Mouse (Mus musculus) limb, embryonic 11.5 days (tissue): ENCODE measurements around the gene Bicral. TPM values are rescaled to one million over a fixed set of nuclear protein-coding genes. Genes with fewer than 3 reads are reported as not detected.

ENCODE experiments used
- ATAC-seq: fragments of 200-750 bp; cut with Nextera tagmentation; 2 replicates; pipeline ENCODE4 v1.8.0; 2017; ENCODE audit warnings: low read depth; ENCODE audit not compliant: insufficient number of reproducible peaks, low FRiP score, low TSS enrichment
- DNase-seq: peaks from one replicate; pipeline ENCODE4 v3.0.0-alpha.2; 2015; ENCODE audit warnings: low spot score
- H3K27ac ChIP-seq: fragments of 300-500 bp; sonication (generic); replicated peaks from 2 replicates; pipeline ENCODE4 v1.5.1; 2014; ENCODE audit warnings: low read depth, mild to moderate bottlenecking, low read length
- H3K27me3 ChIP-seq: fragments of 300-500 bp; sonication (generic); 2 replicates; pipeline ENCODE4 v1.6.1; 2014; ENCODE audit warnings: mild to moderate bottlenecking, low read length, mixed read lengths; ENCODE audit not compliant: control insufficient read depth, insufficient read depth
- H3K36me3 ChIP-seq: fragments of 300-500 bp; sonication (generic); 2 replicates; pipeline ENCODE4 v1.6.1; 2014; ENCODE audit warnings: mild to moderate bottlenecking, low read length, moderate library complexity, mixed read lengths; ENCODE audit not compliant: control insufficient read depth, insufficient read depth
- H3K4me1 ChIP-seq: fragments of 300-500 bp; sonication (generic); 2 replicates; pipeline ENCODE4 v1.6.1; 2014; ENCODE audit warnings: low read length, mixed read lengths; ENCODE audit not compliant: control insufficient read depth, insufficient read depth
- H3K4me2 ChIP-seq: fragments of 300-500 bp; sonication (generic); 2 replicates; pipeline ENCODE4 v1.6.1; 2014; ENCODE audit warnings: low read depth, mild to moderate bottlenecking, moderate library complexity; ENCODE audit not compliant: severe bottlenecking
- H3K4me3 ChIP-seq: fragments of 300-500 bp; sonication (generic); 2 replicates; pipeline ENCODE4 v1.5.1; 2014; ENCODE audit warnings: low read depth, low read length
- H3K9ac ChIP-seq: fragments of 300-500 bp; sonication (generic); 2 replicates; pipeline ENCODE4 v1.6.1; 2014; ENCODE audit warnings: mild to moderate bottlenecking, low read length
- H3K9me3 ChIP-seq: fragments of 300-500 bp; sonication (generic); 2 replicates; pipeline ENCODE4 v1.6.1; 2016; ENCODE audit warnings: low read length; ENCODE audit not compliant: control insufficient read depth
- whole genome bisulfite sequencing: fragments of 180-500 bp; shearing (Covaris S2); extraction: QIAGEN DNeasy Blood & Tissue Kit; methylation state at CpG from one replicate; pipeline ENCODE4 v1.1.7; 2014; 5-methylcytosine and 5-hydroxymethylcytosine counted together
- polyA plus RNA-seq: library from polyadenylated mRNA; unstranded; fragments of >200 nt; fragmentation: Nextera tagmentation; extraction: Ambion mirVana; gene quantifications from 2 replicates; pipeline ENCODE4 v1.2.1, GENCODE M21; 2014

The Bicral gene
- polyA plus RNA-seq, 1 experiment from 2014 or later: 4.6 TPM

- Histone ChIP-seq H3K9ac (no peak overlapping the region), H3K9me3 (no peaks in the 10 kb centered on the region), H3K4me2 (no peak overlapping the region), H3K4me1 (0 out of 2 replicates have a peak, but pooled peaks cover 6% of the 10 kb centered on the region), H3K27ac (no peak overlapping the region), H3K4me3 (no peak overlapping the region), H3K36me3 (peaks cover 25% of the 10 kb centered on the region), H3K27me3 (no peaks in the 10 kb centered on the region)
- DNase-seq (no peak), ATAC-seq (no peak)
- WGBS: 48% methylated on average over 2 of the region's 2 CpGs
Observed at GRCm38 (mm10) chr17:46774131-46774472, 84.2 kb downstream of the Bicral start.

GRCm38 (mm10) chr17:46773278-46774130, 84.8 kb downstream of the Bicral start:
- H3K9me3 ChIP-seq: no peaks in the 10 kb centered on the region
- ATAC-seq: no peak
- DNase-seq: peak; percentile 39
- peak overlapping the region; percentile 79 for H3K9ac ChIP-seq
- H3K36me3 ChIP-seq: peaks cover 19% of the 10 kb centered on the region
- H3K27ac ChIP-seq: no peak overlapping the region
- H3K4me1 ChIP-seq: 0 out of 2 replicates have a peak, but pooled peaks cover 6% of the 10 kb centered on the region
- peak overlapping the region; percentile 85 for H3K4me3 ChIP-seq
- peak overlapping the region; percentile 88 for H3K4me2 ChIP-seq
- no peaks in the 10 kb centered on the region for H3K27me3 ChIP-seq
- 11% methylated on average over 19 of the region's 20 CpGs for WGBS

GRCm38 (mm10) chr17:46772404-46773277, 85.6 kb downstream of the Bicral start, which contains the start of gene 2310039H08Rik:
Gene 2310039H08Rik, plus strand, starts transcription at chr17:46772635.
- ATAC-seq: peak; percentile 77
- DNase-seq: peak; percentile 85
- Histone ChIP-seq H3K27me3 (no peaks in the 10 kb centered on the region), H3K9me3 (no peaks in the 10 kb centered on the region), H3K4me2 (peak within 1 kb of the TSS; percentile 88), H3K4me3 (peak within 1 kb of the TSS; percentile 85), H3K27ac (peak within 1 kb of the TSS; percentile 70), H3K9ac (peak within 1 kb of the TSS; percentile 79), H3K4me1 (peaks cover 11% of the 10 kb centered on the region; the same call in 1 of the 2 replicates), H3K36me3 (peaks cover 12% of the 10 kb centered on the region)
- WGBS: under 1% methylated on average over 50 of the region's 50 CpGs

GRCm38 (mm10) chr17:46772038-46772403, 86.3 kb downstream of the Bicral start:
- peaks cover 11% of the 10 kb centered on the region; the same call in 1 of the 2 replicates for H3K4me1 ChIP-seq
- H3K9ac ChIP-seq: peak overlapping the region; percentile 41; the same call in 1 of the 2 replicates
- DNase-seq (no peak), ATAC-seq (no peak)
- H3K27ac ChIP-seq: no peak overlapping the region
- no peaks in the 10 kb centered on the region for H3K9me3 ChIP-seq
- WGBS: 12% methylated on average over 5 of the region's 5 CpGs
- peaks cover 8% of the 10 kb centered on the region for H3K36me3 ChIP-seq
- H3K27me3 ChIP-seq: no peaks in the 10 kb centered on the region
- peak overlapping the region; percentile 85 for H3K4me3 ChIP-seq
- peak overlapping the region; percentile 88 for H3K4me2 ChIP-seq

- no peak overlapping the region for H3K9ac ChIP-seq
- H3K4me2 ChIP-seq: peak overlapping the region; percentile 88
- H3K36me3 ChIP-seq: peaks cover 8% of the 10 kb centered on the region
- WGBS: 64% methylated on average over 17 of the region's 17 CpGs
- DNase-seq (no peak), ATAC-seq (no peak)
- no peak overlapping the region for H3K27ac ChIP-seq
- no peaks in the 10 kb centered on the region for H3K27me3 ChIP-seq
- H3K9me3 ChIP-seq: no peaks in the 10 kb centered on the region
- H3K4me1 ChIP-seq: peaks cover 11% of the 10 kb centered on the region; the same call in 1 of the 2 replicates
- peak overlapping the region; percentile 85 for H3K4me3 ChIP-seq
Observed at GRCm38 (mm10) chr17:46771616-46772015, 86.7 kb downstream of the Bicral start.

- H3K27me3 ChIP-seq: no peaks in the 10 kb centered on the region
- ATAC-seq (no peak), DNase-seq (no peak)
- no peak overlapping the region for H3K9ac ChIP-seq
- no peaks in the 10 kb centered on the region for H3K9me3 ChIP-seq
- no peak overlapping the region for H3K4me3 ChIP-seq
- no peak overlapping the region for H3K4me2 ChIP-seq
- peaks cover 4% of the 10 kb centered on the region for H3K36me3 ChIP-seq
- no peak overlapping the region for H3K27ac ChIP-seq
- H3K4me1 ChIP-seq: peaks cover 11% of the 10 kb centered on the region; the same call in 1 of the 2 replicates
- WGBS: 77% methylated on average over 4 of the region's 4 CpGs
Observed at GRCm38 (mm10) chr17:46771025-46771424, 87.3 kb downstream of the Bicral start.

GRCm38 (mm10) chr17:46770546-46770945, 87.7 kb downstream of the Bicral start:
- peaks cover 11% of the 10 kb centered on the region; the same call in 1 of the 2 replicates for H3K4me1 ChIP-seq
- H3K27me3 ChIP-seq: no peaks in the 10 kb centered on the region
- WGBS: 92% methylated on average over 11 of the region's 11 CpGs
- H3K4me3 ChIP-seq: no peak overlapping the region
- H3K36me3 ChIP-seq: 0 out of 2 replicates have a peak, but pooled peaks cover 2% of the 10 kb centered on the region
- DNase-seq (no peak), ATAC-seq (no peak)
- H3K9ac ChIP-seq: no peak overlapping the region
- H3K27ac ChIP-seq: no peak overlapping the region
- no peaks in the 10 kb centered on the region for H3K9me3 ChIP-seq
- no peak overlapping the region for H3K4me2 ChIP-seq

GRCm38 (mm10) chr17:46767868-46768267, 90.4 kb downstream of the Bicral start:
- DNase-seq (peak; percentile 36), ATAC-seq (no peak)
- H3K9me3 ChIP-seq: no peaks in the 10 kb centered on the region
- no peak overlapping the region for H3K4me2 ChIP-seq
- peak overlapping the region; percentile 30; the same call in 1 of the 2 replicates for H3K9ac ChIP-seq
- H3K4me3 ChIP-seq: no peak overlapping the region
- H3K27ac ChIP-seq: no peak overlapping the region
- no peaks in the 10 kb centered on the region for H3K36me3 ChIP-seq
- H3K27me3 ChIP-seq: no peaks in the 10 kb centered on the region
- WGBS: 37% methylated on average over 8 of the region's 8 CpGs
- peaks cover 11% of the 10 kb centered on the region; the same call in 1 of the 2 replicates for H3K4me1 ChIP-seq
